Mouse (Mus musculus): ENCODE measurements around the gene Dnmt3a.

Gene Dnmt3a

GRCm38 (mm10) chr12:3824906-3825713, 19.3 kb downstream of the Dnmt3a start:
- DNase-seq: no peak

GRCm38 (mm10) chr12:3825714-3826080, 19.9 kb downstream of the Dnmt3a start:
- DNase-seq: no peak

GRCm38 (mm10) chr12:3827771-3828170, 22.0 kb downstream of the Dnmt3a start:
- DNase-seq: no peak

DNA sequence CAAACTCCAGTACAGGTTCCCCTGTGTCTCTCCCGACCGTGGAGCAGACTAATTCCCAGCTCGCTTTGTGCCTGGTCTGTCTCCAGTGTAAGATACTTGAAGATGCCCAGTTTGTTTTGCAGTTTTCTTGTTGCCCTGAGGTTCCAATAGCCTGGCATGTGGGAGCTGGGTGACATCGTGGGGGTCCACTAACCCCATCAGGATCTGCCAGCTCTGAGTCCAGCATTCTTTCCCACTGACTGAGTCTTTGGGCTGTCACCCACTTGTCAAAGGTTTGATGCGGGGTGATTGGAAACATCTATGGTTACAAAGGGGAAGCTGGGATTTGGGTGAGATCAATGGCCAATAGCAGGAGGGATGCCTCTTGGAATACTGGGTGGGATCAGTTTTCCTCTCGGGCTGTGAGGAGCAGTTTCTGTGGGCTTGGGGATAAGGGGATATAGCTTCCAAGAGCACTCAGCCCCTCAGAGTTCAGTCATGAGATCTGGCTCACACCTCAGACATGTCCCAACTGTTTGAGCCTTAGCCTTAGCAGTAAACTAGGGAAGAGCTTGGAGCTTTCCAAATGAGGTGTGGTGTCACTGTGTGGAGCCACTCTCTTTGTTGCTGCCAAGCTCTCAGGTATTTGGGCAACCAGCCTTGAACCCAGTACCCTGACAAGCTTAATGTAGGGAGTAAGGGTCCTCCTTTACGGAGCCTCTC, 27.4 kb downstream of the Dnmt3a start:
- peak; percentile 92 for DNase-seq

- peak; percentile 99 for DNase-seq
Observed at GRCm38 (mm10) chr12:3833851-3834273, 28.1 kb downstream of the Dnmt3a start.

DNA sequence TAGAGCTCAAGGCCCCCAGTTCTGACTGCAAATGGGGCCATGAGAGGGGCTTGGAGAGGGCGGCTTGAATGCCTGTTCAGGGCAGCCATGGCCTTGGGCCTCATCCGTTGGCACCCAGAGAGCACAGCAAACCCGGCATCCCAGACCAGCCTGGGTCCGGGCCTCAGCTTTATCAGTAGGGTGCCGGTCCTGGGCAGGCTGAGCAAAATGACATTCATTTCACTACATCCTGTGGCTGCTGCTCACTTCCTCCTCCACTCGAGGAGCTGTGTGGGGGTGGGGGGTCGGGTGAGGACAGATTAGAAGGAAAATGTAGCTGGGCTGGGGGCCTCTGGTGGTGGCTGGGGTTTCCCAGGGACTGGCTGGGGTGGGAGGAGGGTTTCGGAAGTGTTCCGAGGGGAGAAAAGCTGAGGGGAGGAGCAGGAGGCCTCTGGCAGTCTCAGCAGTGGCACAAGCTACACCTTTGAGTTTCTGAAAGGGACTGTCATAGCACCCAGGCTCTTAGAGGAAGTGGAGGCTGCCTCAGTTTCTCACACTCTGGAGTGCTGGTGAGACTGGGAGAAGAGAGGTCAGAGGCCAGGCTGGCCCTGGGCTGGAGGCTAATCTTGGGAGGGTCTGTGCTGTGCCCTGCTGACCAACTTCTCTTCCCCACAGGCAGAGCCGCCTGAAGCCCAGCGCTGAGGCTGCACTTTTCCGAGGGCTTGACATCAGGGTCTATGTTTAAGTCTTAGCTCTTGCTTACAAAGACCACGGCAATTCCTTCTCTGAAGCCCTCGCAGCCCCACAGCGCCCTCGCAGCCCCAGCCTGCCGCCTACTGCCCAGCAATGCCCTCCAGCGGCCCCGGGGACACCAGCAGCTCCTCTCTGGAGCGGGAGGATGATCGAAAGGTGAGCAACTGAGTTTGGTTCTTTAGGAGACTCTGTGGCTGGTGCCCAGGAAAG, 28.8 kb downstream of the Dnmt3a start:
- peak; percentile 96 for DNase-seq

DNA sequence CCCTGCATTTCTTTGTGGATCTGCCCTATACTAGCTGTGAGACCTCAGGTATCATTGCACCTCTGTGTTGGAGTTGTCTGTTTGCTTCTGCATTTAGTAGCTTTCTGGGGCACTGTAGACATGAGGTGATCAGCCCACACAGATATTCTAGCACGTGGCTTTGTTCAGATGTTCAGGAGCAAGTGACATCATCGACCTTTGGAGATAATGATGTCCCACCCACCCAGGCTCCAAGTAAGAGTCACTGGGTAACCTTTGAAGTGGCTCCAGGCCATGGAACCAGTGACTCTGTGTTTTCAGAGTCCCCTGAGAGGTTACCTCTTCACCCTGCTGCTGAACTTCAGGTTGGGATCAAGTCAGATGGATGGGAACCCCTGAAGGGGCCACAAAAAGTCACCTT, 29.8 kb downstream of the Dnmt3a start:
- DNase-seq: no peak

DNA sequence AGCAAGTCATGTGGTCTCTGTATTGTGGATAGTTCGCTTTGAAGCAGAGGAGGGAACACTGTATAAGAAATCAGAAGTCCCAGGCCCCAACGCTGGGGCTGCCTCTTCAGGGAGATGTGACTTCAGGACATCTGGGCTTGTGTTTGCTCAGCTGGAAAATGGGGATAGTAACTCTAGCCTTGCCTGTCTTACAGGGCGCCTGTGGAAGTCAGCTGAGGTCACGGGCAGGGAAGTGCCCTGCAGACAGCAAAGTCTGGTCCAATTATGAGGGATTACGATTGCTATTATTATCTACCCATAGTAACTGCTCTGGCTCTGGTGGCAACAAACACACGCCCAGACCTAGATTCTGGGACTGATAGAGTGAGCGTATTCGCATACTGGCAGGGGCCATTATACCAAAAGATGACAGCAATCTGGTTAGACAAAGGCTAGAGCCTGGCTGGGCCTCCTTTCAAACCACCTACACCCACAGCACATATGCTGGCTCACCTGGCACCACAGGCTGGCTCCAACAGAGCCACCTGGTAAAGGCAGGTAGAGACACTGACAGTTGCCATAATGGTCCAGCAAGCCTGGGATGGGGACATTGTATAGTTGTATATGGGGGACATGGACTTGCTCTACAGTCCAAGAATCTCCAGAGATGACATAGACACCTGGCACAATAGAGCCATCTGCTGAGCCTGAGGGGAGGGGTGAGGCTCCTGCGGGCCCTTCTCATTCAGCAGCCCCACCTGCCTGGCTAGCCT, 31.4 kb downstream of the Dnmt3a start:
- DNase-seq: peak; percentile 91

DNA sequence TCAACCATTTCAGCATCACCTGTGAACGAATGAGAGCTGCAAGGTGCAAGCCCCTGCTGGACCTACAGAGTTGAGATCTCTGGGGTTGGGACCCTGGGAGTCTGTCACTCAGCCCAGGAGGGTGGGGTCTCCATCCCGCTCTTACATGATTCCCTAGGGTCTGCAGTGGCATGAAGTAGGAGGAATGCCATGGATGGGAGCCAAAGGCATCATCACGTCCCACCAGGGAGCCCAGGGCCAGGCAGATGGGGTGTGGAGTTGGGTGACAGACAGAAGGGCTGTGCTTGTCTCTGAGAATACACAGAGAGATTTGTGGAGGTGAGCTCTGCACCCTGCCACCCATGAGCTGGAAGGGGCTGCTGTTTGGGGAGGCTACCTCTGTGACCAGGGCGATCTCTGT, 32.2 kb downstream of the Dnmt3a start:
- DNase-seq: peak; percentile 90

- peak; percentile 91 for DNase-seq
Observed at GRCm38 (mm10) chr12:3839662-3840061, 33.9 kb downstream of the Dnmt3a start.

- peak; percentile 98 for DNase-seq
Observed at GRCm38 (mm10) chr12:3841121-3841520, 35.3 kb downstream of the Dnmt3a start.

GRCm38 (mm10) chr12:3842843-3843242, 37.0 kb downstream of the Dnmt3a start:
- no peak for DNase-seq

- DNase-seq: peak; percentile 97
Observed at GRCm38 (mm10) chr12:3843371-3843861, 37.6 kb downstream of the Dnmt3a start.

DNA sequence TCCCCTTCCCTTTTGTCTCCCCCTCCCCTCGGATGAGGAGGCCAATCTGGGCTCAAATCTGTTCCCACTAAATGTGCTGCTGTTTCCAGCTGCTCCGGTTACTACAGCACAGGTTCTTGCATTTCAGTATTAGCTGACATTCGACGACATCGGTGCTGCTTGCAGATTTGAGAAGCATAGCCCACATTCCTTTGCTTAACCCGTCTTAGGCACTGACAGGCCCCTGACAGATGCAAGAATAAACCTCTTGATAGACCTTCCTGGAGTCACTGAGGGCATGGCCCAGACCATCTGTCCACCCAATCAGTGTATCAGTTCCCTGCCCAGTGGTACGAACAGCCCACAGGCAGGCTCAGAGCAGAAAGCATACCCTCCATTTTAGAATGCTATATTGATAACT, 38.1 kb downstream of the Dnmt3a start:
- DNase-seq: no peak

DNA sequence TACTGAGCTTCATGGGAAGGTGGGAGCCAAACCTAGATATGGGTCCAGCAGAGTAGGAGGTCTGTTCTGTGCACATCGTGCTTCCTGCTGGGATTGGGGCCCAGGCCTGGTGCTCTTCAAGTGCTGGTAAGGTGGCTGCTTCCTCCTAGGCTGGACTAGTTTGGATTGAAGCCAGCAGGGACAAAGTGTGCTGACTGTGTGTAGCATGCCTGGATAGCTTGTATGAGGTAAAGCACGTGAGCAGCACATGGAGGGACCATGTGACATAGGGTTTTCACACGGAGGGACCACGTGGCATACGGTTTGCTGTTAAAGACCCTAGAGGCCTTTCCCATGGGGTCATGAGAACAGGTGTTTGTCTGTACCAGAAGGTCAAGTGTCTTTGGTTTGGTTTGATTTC, 38.5 kb downstream of the Dnmt3a start:
- peak; percentile 96 for DNase-seq

GRCm38 (mm10) chr12:3849481-3849880, 43.7 kb downstream of the Dnmt3a start:
- DNase-seq: peak; percentile 96

DNA sequence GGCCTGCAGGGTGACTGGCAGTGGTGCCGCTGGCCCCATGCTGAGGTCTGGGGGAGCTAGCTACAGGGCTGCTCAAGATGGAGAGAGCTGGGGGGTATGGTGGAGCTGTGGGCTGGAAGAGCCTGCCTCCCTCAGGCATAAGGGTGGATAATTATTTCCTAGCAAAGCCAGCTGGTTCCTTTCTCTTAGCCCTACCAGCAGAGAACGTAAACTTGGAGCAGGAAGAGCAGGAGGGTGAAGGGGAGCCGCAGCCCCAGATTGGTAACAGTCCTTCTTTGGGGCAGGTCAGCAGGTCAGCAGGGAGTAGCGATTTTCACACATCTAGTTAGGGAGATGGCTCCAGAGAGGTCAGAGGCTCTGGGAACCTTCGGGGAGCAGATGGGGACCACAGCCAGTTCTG, 44.4 kb downstream of the Dnmt3a start:
- DNase-seq: no peak

DNA sequence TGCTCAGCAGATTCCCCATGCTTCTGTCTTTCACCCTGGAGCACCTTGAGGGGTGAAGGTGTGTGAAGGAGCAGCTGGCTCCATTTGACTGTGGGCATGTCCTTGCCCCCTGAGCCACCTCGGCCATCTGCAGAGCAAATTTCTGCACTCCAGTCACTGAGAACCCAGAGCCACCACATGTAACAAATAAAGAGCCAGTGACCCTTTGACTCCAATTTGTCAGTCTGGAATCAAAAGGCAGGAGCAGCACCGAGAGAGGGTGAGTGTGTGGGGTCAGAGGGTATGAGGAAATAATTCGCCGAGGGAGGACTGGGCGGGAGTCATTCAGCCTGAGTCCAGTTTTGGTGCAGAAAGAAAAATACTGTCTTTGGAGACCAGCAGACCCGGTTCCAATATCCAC, 44.9 kb downstream of the Dnmt3a start:
- no peak for DNase-seq

- no peak for DNase-seq
Observed at GRCm38 (mm10) chr12:3851179-3851578, 45.4 kb downstream of the Dnmt3a start.

DNA sequence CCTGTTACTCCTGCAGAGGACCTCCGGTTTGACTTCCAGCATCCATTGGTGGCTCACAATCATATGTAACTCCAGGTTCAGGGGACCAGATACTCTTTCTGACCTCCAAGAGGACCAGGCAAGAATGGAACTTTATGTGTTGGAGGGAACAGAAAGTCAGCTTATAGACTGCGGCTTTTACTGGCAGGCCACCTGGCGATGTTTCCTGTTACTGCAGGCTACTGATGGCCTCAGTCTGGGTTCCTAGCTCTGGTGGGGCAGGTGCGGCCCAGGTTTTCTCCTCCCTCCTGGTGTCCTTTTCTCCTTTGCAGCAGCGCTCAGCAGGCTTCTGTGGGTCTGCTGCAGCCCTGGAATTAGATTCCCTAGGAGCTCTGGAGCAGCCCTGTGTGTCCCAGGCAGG, 46.7 kb downstream of the Dnmt3a start:
- DNase-seq: no peak

DNA sequence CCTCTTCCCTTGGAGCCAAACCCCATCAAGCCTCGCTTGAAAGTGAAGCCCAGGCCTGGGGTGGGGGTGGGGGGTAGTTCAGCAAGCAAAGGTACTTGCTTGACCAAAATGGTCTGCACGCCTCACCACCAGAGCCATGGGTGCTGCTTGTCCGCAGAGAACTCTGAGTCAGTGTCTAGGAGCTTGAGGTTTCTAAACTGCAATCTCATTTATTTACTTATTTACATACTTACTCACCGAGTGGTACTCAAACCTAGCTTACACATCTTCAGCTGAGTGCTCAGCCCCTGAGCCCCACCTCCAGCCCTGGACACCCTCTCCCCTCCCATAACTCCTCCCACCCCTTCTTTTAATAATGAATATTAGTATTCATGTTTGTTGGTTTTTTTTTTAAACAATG, 48.6 kb downstream of the Dnmt3a start:
- DNase-seq: no peak

DNA sequence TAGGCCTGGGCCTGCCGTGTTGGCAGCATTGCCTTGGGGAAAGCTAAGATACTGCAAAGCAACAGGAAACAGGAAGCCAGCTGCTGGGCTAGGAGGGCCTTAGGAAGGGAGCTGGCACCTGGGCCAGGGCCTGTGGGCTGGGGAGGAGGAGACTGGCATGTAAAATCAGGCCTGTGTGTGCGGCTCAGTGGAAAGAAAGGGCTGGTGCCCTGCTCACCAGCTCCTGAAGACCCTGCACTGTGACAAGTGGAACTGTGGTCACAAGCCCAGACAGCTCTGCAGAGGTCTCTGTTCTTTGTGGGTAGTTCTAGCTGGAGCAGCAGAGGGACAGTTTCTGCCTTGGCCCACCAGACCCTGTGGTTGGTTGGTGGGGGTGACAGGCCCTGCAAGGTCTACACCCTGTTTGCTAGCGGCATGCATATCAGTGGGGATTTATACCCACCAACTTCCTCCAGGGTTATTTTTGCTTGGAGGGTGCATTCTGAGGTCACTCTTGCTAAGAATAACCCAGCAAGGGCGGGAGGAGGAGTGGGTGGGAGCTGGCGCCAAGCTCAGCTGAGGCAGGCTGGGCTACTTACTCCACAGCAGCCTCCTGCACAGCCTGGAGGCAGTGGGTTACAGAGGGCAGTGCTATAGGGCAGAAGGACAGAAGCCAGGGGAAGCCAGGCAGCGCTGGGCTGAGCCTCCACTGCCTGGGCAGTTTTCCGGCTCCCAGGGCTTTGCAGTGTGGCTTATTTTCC, 50.1 kb downstream of the Dnmt3a start:
- DNase-seq: peak; percentile 99

Data from heart, adult 11 months (tissue).